Mouse (Mus musculus): ENCODE data around the gene Krtap14. TPM values are rescaled to one million over a fixed set of nuclear protein-coding genes. Genes with fewer than 3 reads are reported as not detected.

Gene Krtap14
- polyA plus RNA-seq, 1 experiment from 2014 or later, result not detected

GRCm38 (mm10) chr16:88820066-88820465, 5.9 kb downstream of the Krtap14 start, which contains the start of gene Krtap15:
TSS of gene Krtap15 (plus strand) at chr16:88820215.
- no peak for DNase-seq (ENCODE audit: low spot score, missing footprints)
- H3K4me1 ChIP-seq (ENCODE audit: control insufficient read depth, insufficient read depth, low read length), result no peaks in the 10 kb centered on the region
- ATAC-seq (ENCODE audit: low FRiP score), result no peak
- WGBS, result 85% methylated on average over 3 of the region's 3 CpGs
- H3K36me3 ChIP-seq (ENCODE audit: control insufficient read depth, insufficient read depth, low read length), result no peaks in the 10 kb centered on the region
- H3K9me3 ChIP-seq (ENCODE audit: control insufficient read depth, low read length), result no peaks in the 10 kb centered on the region
- H3K4me2 ChIP-seq, result no peak within 1 kb of the TSS
- no peaks in the 10 kb centered on the region for H3K27me3 ChIP-seq (ENCODE audit: control insufficient read depth, insufficient read depth, low read length)
- H3K4me3 ChIP-seq (ENCODE audit: low read depth, low read length), result no peak within 1 kb of the TSS
- H3K27ac ChIP-seq (ENCODE audit: low read depth, low read length), result no peak within 1 kb of the TSS
- H3K9ac ChIP-seq (ENCODE audit: low read length), result no peak within 1 kb of the TSS

- Histone ChIP-seq H3K36me3 (ENCODE audit: control insufficient read depth, insufficient read depth, low read length) (no peaks in the 10 kb centered on the region), H3K4me3 (ENCODE audit: low read depth, low read length) (no peak within 1 kb of the TSS), H3K4me2 (no peak within 1 kb of the TSS), H3K9ac (ENCODE audit: low read length) (no peak within 1 kb of the TSS), H3K4me1 (ENCODE audit: control insufficient read depth, insufficient read depth, low read length) (no peaks in the 10 kb centered on the region), H3K27ac (ENCODE audit: low read depth, low read length) (no peak within 1 kb of the TSS), H3K27me3 (ENCODE audit: control insufficient read depth, insufficient read depth, low read length) (no peaks in the 10 kb centered on the region), H3K9me3 (ENCODE audit: control insufficient read depth, low read length) (no peaks in the 10 kb centered on the region)
- WGBS, result 87% methylated on average over 2 of the region's 2 CpGs
- DNase-seq (ENCODE audit: low spot score, missing footprints) (no peak), ATAC-seq (ENCODE audit: low FRiP score) (no peak)
Observed at GRCm38 (mm10) chr16:88811827-88812226, 14.1 kb downstream of the Krtap14 start, which contains the start of gene Gm20741. TSS of gene Gm20741 (minus strand) at chr16:88812220.

GRCm38 (mm10) chr16:88786786-88787185, 39.2 kb downstream of the Krtap14 start:
- Histone ChIP-seq H3K4me3 (ENCODE audit: low read depth, low read length) (no peak overlapping the region), H3K4me1 (ENCODE audit: control insufficient read depth, insufficient read depth, low read length) (no peaks in the 10 kb centered on the region), H3K9me3 (ENCODE audit: control insufficient read depth, low read length) (no peaks in the 10 kb centered on the region), H3K4me2 (no peak overlapping the region), H3K9ac (ENCODE audit: low read length) (no peak overlapping the region), H3K27me3 (ENCODE audit: control insufficient read depth, insufficient read depth, low read length) (no peaks in the 10 kb centered on the region), H3K36me3 (ENCODE audit: control insufficient read depth, insufficient read depth, low read length) (no peaks in the 10 kb centered on the region), H3K27ac (ENCODE audit: low read depth, low read length) (no peak overlapping the region)
- ATAC-seq (ENCODE audit: low FRiP score) (no peak), DNase-seq (ENCODE audit: low spot score, missing footprints) (no peak)
- WGBS, result 82% methylated on average over 2 of the region's 2 CpGs

GRCm38 (mm10) chr16:88777596-88777995, 48.3 kb downstream of the Krtap14 start, which contains the start of gene Gm5965:
TSS of gene Gm5965 (plus strand) at chr16:88777896.
- WGBS, result 89% methylated on average over 5 of the region's 6 CpGs
- no peaks in the 10 kb centered on the region for H3K9me3 ChIP-seq (ENCODE audit: control insufficient read depth, low read length)
- H3K9ac ChIP-seq (ENCODE audit: low read length), result no peak within 1 kb of the TSS
- no peaks in the 10 kb centered on the region for H3K36me3 ChIP-seq (ENCODE audit: control insufficient read depth, insufficient read depth, low read length)
- H3K4me2 ChIP-seq, result no peak within 1 kb of the TSS
- H3K4me3 ChIP-seq (ENCODE audit: low read depth, low read length), result no peak within 1 kb of the TSS
- no peaks in the 10 kb centered on the region for H3K27me3 ChIP-seq (ENCODE audit: control insufficient read depth, insufficient read depth, low read length)
- DNase-seq (ENCODE audit: low spot score, missing footprints), result no peak
- H3K4me1 ChIP-seq (ENCODE audit: control insufficient read depth, insufficient read depth, low read length), result no peaks in the 10 kb centered on the region
- no peak within 1 kb of the TSS for H3K27ac ChIP-seq (ENCODE audit: low read depth, low read length)
- no peak for ATAC-seq (ENCODE audit: low FRiP score)

GRCm38 (mm10) chr16:88774106-88774505, 51.8 kb downstream of the Krtap14 start, which contains the start of gene 2310057N15Rik:
TSS of gene 2310057N15Rik (minus strand) at chr16:88774206.
- H3K9ac ChIP-seq (ENCODE audit: low read length), result no peak within 1 kb of the TSS
- H3K4me1 ChIP-seq (ENCODE audit: control insufficient read depth, insufficient read depth, low read length), result no peaks in the 10 kb centered on the region
- H3K4me3 ChIP-seq (ENCODE audit: low read depth, low read length), result no peak within 1 kb of the TSS
- no peak within 1 kb of the TSS for H3K27ac ChIP-seq (ENCODE audit: low read depth, low read length)
- H3K27me3 ChIP-seq (ENCODE audit: control insufficient read depth, insufficient read depth, low read length), result no peaks in the 10 kb centered on the region
- H3K36me3 ChIP-seq (ENCODE audit: control insufficient read depth, insufficient read depth, low read length), result no peaks in the 10 kb centered on the region
- ATAC-seq (ENCODE audit: low FRiP score) (no peak), DNase-seq (ENCODE audit: low spot score, missing footprints) (no peak)
- H3K4me2 ChIP-seq, result no peak within 1 kb of the TSS
- no peaks in the 10 kb centered on the region for H3K9me3 ChIP-seq (ENCODE audit: control insufficient read depth, low read length)
- 74% methylated on average over 2 of the region's 2 CpGs for WGBS

Other genes starting within 250 kb of the Krtap14 start
- gene Krtap24-1, start 213.9 kb downstream of the Krtap14 start, polyA plus RNA-seq (2014; fragmentation: Nextera tagmentation; extraction: Ambion mirVana), result not detected in 2 replicates
- not detected in 2 replicates for gene 2310079G19Rik, start 198.5 kb downstream of the Krtap14 start, polyA plus RNA-seq (2014; fragmentation: Nextera tagmentation; extraction: Ambion mirVana)
- not detected in 2 replicates for gene Krtap26-1, start 178.3 kb downstream of the Krtap14 start, polyA plus RNA-seq (2014; fragmentation: Nextera tagmentation; extraction: Ambion mirVana)
- gene Krtap27-1, start 154.5 kb downstream of the Krtap14 start, polyA plus RNA-seq (2014; fragmentation: Nextera tagmentation; extraction: Ambion mirVana), result not detected in 2 replicates
- gene 2310061N02Rik, start 118.2 kb downstream of the Krtap14 start, polyA plus RNA-seq (2014; fragmentation: Nextera tagmentation; extraction: Ambion mirVana), result not detected in 2 replicates
- not detected in 2 replicates for gene Krtap13-1, start 97.3 kb downstream of the Krtap14 start, polyA plus RNA-seq (2014; fragmentation: Nextera tagmentation; extraction: Ambion mirVana)
- not detected in 2 replicates for gene Krtap13, start 74.5 kb downstream of the Krtap14 start, polyA plus RNA-seq (2014; fragmentation: Nextera tagmentation; extraction: Ambion mirVana)
- gene 2310034C09Rik, start 67.3 kb downstream of the Krtap14 start, polyA plus RNA-seq (2014; fragmentation: Nextera tagmentation; extraction: Ambion mirVana), result not detected in 2 replicates
- gene 2310057N15Rik, start 51.9 kb downstream of the Krtap14 start, polyA plus RNA-seq (2014; fragmentation: Nextera tagmentation; extraction: Ambion mirVana), result not detected in 2 replicates
- gene Gm5965, start 48.2 kb downstream of the Krtap14 start, polyA plus RNA-seq (2014; fragmentation: Nextera tagmentation; extraction: Ambion mirVana), result not detected in 2 replicates
- not detected in 2 replicates for gene Gm20741, start 13.9 kb downstream of the Krtap14 start, polyA plus RNA-seq (2014; fragmentation: Nextera tagmentation; extraction: Ambion mirVana)
- gene Krtap15, start 5.9 kb downstream of the Krtap14 start, polyA plus RNA-seq (2014; fragmentation: Nextera tagmentation; extraction: Ambion mirVana), result not detected in 2 replicates
- not detected in 2 replicates for gene Krtap19-1, start 43.3 kb upstream of the Krtap14 start, polyA plus RNA-seq (2014; fragmentation: Nextera tagmentation; extraction: Ambion mirVana)
- not detected in 2 replicates for gene Krtap19-2, start 48.1 kb upstream of the Krtap14 start, polyA plus RNA-seq (2014; fragmentation: Nextera tagmentation; extraction: Ambion mirVana)
- not detected in 2 replicates for gene Krtap19-3, start 51.9 kb upstream of the Krtap14 start, polyA plus RNA-seq (2014; fragmentation: Nextera tagmentation; extraction: Ambion mirVana)
- gene Krtap19-4, start 58.9 kb upstream of the Krtap14 start, polyA plus RNA-seq (2014; fragmentation: Nextera tagmentation; extraction: Ambion mirVana), result not detected in 2 replicates
- gene Krtap19-5, start 70.3 kb upstream of the Krtap14 start, polyA plus RNA-seq (2014; fragmentation: Nextera tagmentation; extraction: Ambion mirVana), result not detected in 2 replicates
- gene Krtap19-9b, start 106.1 kb upstream of the Krtap14 start, polyA plus RNA-seq (2014; fragmentation: Nextera tagmentation; extraction: Ambion mirVana), result not detected in 2 replicates
- not detected in 2 replicates for gene Krtap16-3, start 136.7 kb upstream of the Krtap14 start, polyA plus RNA-seq (2014; fragmentation: Nextera tagmentation; extraction: Ambion mirVana)
- gene Krtap22-2, start 184.6 kb upstream of the Krtap14 start, polyA plus RNA-seq (2014; fragmentation: Nextera tagmentation; extraction: Ambion mirVana), result not detected in 2 replicates
- gene Gm10229, start 189.1 kb upstream of the Krtap14 start, polyA plus RNA-seq (2014; fragmentation: Nextera tagmentation; extraction: Ambion mirVana), result not detected in 2 replicates
- gene Krtap6-1, start 205.6 kb upstream of the Krtap14 start, polyA plus RNA-seq (2014; fragmentation: Nextera tagmentation; extraction: Ambion mirVana), result not detected in 2 replicates
- not detected in 2 replicates for gene Gm10228, start 215.3 kb upstream of the Krtap14 start, polyA plus RNA-seq (2014; fragmentation: Nextera tagmentation; extraction: Ambion mirVana)
- not detected in 2 replicates for gene Krtap6-5, start 221.7 kb upstream of the Krtap14 start, polyA plus RNA-seq (2014; fragmentation: Nextera tagmentation; extraction: Ambion mirVana)
- not detected in 2 replicates for gene 1110025L11Rik, start 237.9 kb upstream of the Krtap14 start, polyA plus RNA-seq (2014; fragmentation: Nextera tagmentation; extraction: Ambion mirVana)